Mouse (Mus musculus) kidney, adult 2 months (tissue): Measurements from ENCODE around the gene Map2k2. TPM values are rescaled to one million over a fixed set of nuclear protein-coding genes. Genes with fewer than 3 reads are reported as not detected.
A peak's percentile ranks its signal among the peaks of the same experiment; 100 is the strongest.

Experiments used
- DNase-seq: peaks from one replicate; pipeline ENCODE4 v3.0.0; 2021
- H3K27ac ChIP-seq: fragments of 200-500 bp; 2 replicates; pipeline ENCODE4 v1.5.1; 2012; ENCODE audit warnings: low read depth, low read length, control low read depth, inconsistent platforms; ENCODE audit not compliant: insufficient read depth
- H3K27me3 ChIP-seq: fragments of 200-500 bp; replicated peaks from 2 replicates; pipeline ENCODE4 v1.6.1; 2012; ENCODE audit warnings: mild to moderate bottlenecking, moderate library complexity, low read length, inconsistent platforms; ENCODE audit not compliant: control insufficient read depth, insufficient read depth
- H3K36me3 ChIP-seq: fragments of 200-500 bp; 2 replicates; pipeline ENCODE4 v1.6.1; 2012; ENCODE audit warnings: mild to moderate bottlenecking, moderate library complexity, low read length, inconsistent platforms; ENCODE audit not compliant: control insufficient read depth, insufficient read depth
- H3K4me1 ChIP-seq: fragments of 200-500 bp; 2 replicates; pipeline ENCODE4 v1.6.1; 2011; ENCODE audit warnings: low read length; ENCODE audit not compliant: control insufficient read depth, insufficient read depth
- H3K4me3 ChIP-seq: fragments of 200-500 bp; 2 replicates; pipeline ENCODE4 v1.5.1; 2011; ENCODE audit warnings: mild to moderate bottlenecking, low read depth, low read length, control low read depth; ENCODE audit not compliant: insufficient read depth
- CTCF ChIP-seq: fragments of 200-500 bp; conservative IDR thresholded peaks from 2 replicates; pipeline ENCODE4 v1.5.1; 2011; ENCODE audit warnings: low read depth, mild to moderate bottlenecking, control low read depth, low read length, moderate library complexity, mixed read lengths; ENCODE audit not compliant: insufficient read depth, insufficient read length
- POLR2A ChIP-seq: fragments of 200-500 bp; IDR thresholded peaks from one replicate; pipeline ENCODE4 v1.6.1; 2011; ENCODE audit warnings: low read depth, low read length, control low read depth
- WGBS: fragments of 180-500 bp; shearing (Covaris S2); methylation state at CpG from one replicate; pipeline ENCODE4 v1.1.7; 2018; 5-methylcytosine and 5-hydroxymethylcytosine counted together
- polyA plus RNA-seq: library from polyadenylated mRNA; depleted of rRNA; stranded (reverse); fragments of >200 nt; gene quantifications from 2 replicates; pipeline ENCODE4 v1.2.3, GENCODE M21; 2012

Map2k2 gene
- polyA plus RNA-seq, 1 experiment, result 180 TPM

DNA sequence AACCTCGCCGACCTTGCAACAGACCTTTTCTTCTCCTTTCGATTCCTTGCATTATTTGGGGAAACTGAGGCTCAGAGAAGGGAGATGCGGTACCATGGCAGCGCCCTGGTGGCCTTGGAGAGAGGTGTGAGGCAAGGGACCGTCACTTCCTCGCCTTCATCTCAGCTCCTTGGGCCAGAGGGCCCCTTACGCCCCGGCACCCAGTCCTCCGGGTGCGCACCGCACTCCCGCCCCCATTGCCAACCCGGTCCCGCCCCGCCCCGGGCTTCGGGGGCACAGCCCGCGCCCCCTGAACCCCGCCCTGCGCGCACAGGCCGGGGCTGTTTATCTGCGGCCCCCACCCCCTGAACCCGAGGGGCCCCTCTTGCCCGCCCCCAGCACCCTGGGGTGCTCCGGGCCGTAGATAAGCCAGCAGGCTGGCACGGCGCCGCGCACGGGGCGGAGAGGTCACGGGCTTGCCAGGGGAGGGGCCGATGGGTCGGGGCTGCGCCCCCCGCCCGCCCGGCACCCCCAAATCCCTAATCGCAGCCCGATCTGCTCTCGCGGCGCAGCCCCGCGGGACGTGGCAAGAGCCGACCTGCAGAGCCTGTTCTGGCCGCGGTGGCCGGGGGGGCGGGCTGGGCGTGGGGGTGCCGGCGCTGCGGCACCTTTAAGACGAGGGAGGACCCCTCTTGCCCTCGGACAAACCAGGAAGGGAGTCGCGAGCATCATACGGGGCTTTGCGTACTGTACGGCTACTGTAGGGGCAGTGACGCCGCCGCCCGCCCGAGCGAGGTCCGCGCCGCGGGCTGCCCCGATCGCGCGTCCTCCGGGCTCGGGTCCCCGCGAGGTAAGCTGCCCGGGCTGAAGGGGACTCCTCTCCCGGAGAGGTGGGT is 30.4 kb downstream of the Map2k2 start:
- peak; percentile 83 for DNase-seq
- no peaks in the 10 kb centered on the region for H3K27me3 ChIP-seq
- H3K4me3 ChIP-seq, result peak overlapping the region; percentile 65
- WGBS, result 1% methylated on average over 81 of the region's 86 CpGs
- no peaks in the 10 kb centered on the region for H3K36me3 ChIP-seq
- no peak for TF ChIP-seq POLR2A
- no peak for TF ChIP-seq CTCF
- H3K27ac ChIP-seq, result peak overlapping the region; percentile 94
- H3K4me1 ChIP-seq, result peaks cover 32% of the 10 kb centered on the region

- TF ChIP-seq CTCF, result no peak
- TF ChIP-seq POLR2A, result no peak
- peak; percentile 93 for DNase-seq
- H3K36me3 ChIP-seq, result no peaks in the 10 kb centered on the region
- WGBS, result under 1% methylated on average over 49 of the region's 50 CpGs
- no peaks in the 10 kb centered on the region for H3K27me3 ChIP-seq
- peak overlapping the region; percentile 94 for H3K27ac ChIP-seq
- peak overlapping the region; percentile 65 for H3K4me3 ChIP-seq
- H3K4me1 ChIP-seq, result peaks cover 32% of the 10 kb centered on the region
These were observed 31.1 kb downstream of the Map2k2 start for GRCm38 (mm10) chr10:81136706-81137231.

DNA sequence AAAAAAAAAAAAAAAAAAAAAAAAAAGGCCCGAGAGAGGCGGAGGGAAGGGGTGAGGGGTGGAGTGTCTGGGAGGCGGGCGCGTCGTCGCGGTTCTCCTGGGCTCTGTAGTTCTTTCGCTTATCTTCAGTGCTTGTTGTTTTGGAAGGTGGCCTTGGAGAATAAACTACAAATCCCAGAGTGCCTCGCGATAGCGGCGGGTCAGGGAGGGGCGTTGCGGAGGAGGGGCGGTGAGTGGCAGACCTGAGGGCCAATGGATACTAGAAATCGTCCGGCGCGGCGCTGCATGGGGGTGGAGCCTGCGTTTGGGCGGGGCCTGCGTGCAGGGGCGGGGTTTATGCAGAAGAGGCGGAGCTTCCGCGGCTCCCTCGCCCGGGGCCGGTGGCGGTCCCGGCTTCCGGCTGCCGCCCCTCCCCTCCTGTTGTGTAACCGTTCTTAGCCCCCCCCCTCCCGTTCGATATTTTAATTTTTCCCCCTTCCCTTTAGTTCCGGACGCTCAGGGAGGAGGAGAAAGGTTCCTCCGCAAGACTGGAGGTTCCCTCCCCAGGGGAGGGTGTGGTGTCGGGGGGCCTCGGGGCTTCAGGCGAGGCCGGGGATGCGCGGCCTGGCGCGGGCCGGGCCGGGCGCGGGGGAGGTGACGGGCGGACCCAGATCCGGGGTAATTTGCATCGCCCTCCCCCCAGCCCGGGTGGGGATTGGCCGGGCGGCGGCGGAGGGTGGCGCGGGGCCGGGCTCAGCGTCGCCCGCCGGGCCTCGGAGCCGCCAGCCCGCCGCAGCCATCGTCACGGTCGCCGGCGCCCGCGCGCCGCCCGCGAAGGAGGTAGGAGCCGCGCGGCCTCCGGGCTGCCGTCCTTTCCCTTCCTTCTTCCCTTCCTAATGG is 31.8 kb downstream of the Map2k2 start:
- DNase-seq, result peak; percentile 99
- Histone ChIP-seq H3K4me1 (peaks cover 32% of the 10 kb centered on the region), H3K36me3 (no peaks in the 10 kb centered on the region), H3K27me3 (no peaks in the 10 kb centered on the region), H3K27ac (peak overlapping the region; percentile 93), H3K4me3 (peak overlapping the region; percentile 98)
- WGBS, result under 1% methylated on average over 88 of the region's 89 CpGs
- no peak for TF ChIP-seq POLR2A
- TF ChIP-seq CTCF, result no peak

DNA sequence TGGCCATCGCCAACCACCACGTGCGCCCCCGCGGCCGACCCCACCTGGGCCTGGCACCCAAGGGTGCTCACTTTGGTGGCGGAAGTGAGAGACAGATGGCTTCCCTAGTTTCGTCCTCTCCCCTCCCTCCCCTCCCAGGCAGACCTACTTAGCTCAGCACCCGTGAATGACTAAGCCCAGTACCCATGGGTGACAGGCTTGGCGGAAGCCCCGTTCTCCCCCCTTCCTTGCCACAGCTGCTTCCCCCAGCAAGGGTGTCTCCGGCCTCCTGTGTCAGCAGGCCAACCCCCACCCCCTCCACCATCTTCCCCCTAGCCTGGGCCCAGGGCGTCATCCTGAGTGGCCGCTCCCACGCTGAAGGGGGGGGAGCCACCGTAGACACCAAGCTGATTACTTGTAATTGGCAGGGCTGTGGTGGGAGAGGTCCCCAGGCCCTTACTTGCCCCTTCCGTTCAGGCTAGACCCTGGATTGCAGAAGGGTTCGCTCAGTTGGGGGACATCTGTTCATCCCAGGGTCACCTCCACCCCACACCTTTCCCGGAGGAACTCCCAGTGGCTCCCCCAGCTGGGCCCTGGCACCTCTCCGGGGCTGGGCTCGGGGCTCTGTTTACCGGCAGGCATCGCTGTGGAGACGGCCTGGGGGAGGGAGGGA is 32.5 kb downstream of the Map2k2 start:
- no peak for DNase-seq
- Histone ChIP-seq H3K36me3 (no peaks in the 10 kb centered on the region), H3K27ac (peak overlapping the region; percentile 93), H3K4me3 (peak overlapping the region; percentile 98), H3K27me3 (no peaks in the 10 kb centered on the region), H3K4me1 (peaks cover 32% of the 10 kb centered on the region)
- 1% methylated on average over 24 of the region's 24 CpGs for WGBS
- TF ChIP-seq CTCF, result no peak
- no peak for TF ChIP-seq POLR2A

DNA sequence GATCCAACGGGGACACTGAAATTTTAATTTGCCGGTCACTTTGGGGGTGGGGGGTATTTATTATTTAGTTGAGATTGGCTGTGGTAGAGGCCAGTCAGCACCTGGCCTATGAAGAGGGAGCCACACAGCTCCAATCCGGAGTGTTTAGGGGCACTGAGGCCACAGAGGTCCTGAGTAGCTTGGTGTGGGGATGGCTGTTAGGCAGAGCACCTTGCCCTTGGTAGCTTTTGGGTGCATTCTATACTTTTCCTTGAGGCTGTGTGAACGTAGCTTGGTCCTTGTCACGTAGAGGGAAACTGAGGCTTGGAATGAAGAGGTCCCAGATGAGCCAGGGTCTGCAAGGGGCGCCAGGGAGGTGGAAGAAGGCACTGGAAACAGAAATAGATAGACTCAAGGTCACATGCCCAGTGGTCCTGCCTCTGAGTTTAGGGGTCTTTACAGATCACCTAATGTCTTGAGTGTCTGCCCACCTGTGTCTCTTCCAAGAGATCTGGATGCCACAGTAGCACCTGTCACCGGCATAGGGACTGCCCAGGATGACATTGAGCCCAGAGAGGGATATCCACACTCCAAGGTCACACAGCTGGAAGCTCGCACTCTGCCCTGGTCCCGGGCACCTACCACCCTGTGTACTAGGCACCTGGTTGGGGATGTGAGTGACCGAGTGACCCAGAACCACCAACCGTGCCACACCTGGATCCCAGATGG is 33.3 kb downstream of the Map2k2 start:
- WGBS, result 31% methylated on average over 11 of the region's 11 CpGs
- H3K4me1 ChIP-seq, result peaks cover 30% of the 10 kb centered on the region
- DNase-seq, result no peak
- no peaks in the 10 kb centered on the region for H3K27me3 ChIP-seq
- H3K27ac ChIP-seq, result no peak overlapping the region
- TF ChIP-seq POLR2A (no peak), CTCF (no peak)
- H3K36me3 ChIP-seq, result no peaks in the 10 kb centered on the region
- peak overlapping the region; percentile 98 for H3K4me3 ChIP-seq

- no peak for DNase-seq
- TF ChIP-seq POLR2A, result no peak
- no peak for TF ChIP-seq CTCF
- Histone ChIP-seq H3K4me1 (peaks cover 28% of the 10 kb centered on the region), H3K27ac (no peak overlapping the region), H3K36me3 (peaks cover 2% of the 10 kb centered on the region; the same call in 1 of the 2 replicates), H3K4me3 (no peak overlapping the region), H3K27me3 (no peaks in the 10 kb centered on the region)
- WGBS, result 59% methylated on average over 4 of the region's 4 CpGs
These were observed 33.8 kb downstream of the Map2k2 start for GRCm38 (mm10) chr10:81139529-81139846.
